Mouse (Mus musculus) retina, adult 2 months (tissue): ENCODE measurements at regions not wholly inside any gene's neighbourhood (a gene's known extent, or its start where the extent isn't known, plus 50 kb on each side); places are given as distances from the start of the nearest gene placed in this dataset.

ENCODE experiments used
- DNase-seq: peaks from one replicate; pipeline ENCODE4 v3.0.0-alpha.2; 2012; ENCODE audit warnings: low read depth, low spot score

DNA sequence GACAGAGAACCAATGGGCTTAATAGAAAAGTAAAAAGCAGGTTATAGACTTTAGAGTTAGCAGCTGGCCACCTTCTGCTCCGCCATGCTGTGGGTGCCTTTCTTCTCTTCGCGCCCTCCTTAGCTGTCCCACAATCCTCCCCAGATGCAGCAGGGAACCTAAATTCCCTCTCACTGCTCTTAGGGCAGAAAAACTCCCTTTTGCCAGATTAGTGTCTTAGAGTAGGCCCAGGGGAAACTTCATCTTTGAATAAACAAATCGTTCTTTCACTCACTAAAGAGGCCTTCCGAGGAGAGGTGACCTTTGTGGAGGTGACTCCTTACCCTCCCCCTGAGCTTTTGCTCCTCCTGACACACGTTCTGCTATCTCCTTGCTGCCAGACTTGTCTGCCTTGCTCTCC, 157.0 kb upstream of the Six2 start:
- no peak for DNase-seq

DNA sequence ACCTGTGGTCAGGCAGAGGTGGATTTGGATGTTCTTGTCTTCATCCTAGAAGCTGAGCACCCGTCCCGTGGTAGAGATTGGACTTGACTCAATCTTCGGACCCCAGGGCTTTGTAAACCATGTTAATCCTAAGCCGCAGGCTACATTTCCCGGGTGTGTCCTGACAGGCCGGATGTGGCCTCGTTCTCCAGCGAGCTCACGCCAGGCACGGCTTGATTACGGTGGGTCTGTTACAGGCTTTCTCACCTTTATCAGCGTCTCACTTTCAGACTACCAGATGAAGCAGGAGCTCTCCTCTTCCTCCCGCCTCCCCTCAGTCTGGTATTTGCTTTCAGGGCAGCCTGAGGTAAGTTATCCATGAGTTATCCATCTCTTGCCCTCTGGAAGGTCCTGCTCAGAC, 156.4 kb upstream of the Six2 start:
- DNase-seq: no peak

DNA sequence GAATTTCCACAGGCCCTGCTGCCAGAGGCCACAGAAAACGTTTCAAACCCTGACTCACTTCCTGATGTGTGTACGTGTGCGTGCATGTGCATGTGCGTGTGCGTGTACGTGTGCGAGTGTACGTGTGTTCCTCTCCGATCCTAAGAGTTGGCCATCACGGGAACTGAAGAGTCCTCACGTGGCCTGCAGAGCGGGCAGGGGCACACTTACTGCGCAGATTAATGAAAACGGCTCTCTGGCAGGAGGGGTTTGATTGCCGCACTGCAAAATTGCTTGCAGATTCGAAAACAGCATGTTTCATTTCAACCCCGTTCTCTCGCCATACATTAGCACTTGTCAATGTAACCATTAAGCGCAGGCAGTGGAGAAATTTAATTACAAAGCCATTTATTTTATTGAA, 135.0 kb upstream of the Six2 start:
- no peak for DNase-seq

DNA sequence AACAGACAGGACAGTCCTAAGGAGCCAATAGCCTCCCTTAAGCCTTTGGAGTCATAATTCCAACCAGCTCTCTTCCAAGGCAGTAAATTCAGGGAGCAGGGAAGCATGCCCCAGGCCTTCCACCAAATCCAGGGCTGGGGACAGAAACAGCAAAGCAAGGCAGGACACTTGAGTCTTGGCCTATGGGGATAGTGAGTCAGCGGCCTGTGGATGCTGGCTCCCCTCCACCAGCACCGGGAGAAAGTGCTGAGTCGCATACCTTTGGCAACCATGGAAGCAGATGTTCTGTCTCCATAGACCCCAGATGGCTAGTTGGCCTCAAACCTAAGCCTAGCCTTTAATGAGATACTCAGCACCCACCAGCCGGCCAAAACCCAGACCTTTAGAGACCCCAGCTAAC, 133.8 kb upstream of the Six2 start:
- no peak for DNase-seq

DNA sequence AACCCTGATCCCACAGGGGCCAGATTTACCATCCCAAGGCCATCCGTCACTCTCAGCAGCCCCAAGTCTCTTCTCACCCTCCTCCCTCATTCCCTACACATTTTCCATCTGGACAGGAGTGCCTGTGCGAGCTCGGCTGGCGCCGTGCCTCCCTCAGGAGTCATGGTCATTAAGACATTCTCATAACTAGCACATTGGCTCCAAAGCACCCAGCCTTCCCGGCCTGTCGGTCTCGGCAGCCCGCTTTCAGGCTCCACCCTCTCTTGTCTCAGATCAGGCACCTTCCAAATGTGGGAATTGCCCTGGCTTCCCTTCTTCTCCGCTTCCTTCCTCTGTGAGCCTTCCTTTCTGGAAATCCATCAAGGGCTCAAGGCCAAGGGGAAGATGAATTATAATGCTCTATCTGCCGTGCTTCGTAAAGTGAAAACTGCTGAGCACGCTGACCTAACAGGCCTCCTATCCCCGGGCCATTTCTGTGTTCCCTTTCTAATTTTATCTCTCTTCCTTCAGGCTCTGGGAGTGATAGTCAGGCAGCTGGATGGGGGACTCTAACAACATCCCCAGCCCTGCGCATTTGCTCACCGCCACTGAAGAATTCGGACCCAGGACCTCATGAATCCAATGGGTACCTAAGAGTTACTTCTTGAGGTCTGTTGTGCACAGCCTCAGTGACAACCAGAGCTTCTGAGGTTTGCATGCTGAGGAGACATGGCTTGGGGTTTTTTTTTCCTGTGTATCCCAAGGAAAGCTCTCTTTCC, 130.2 kb upstream of the Six2 start:
- DNase-seq: no peak

DNA sequence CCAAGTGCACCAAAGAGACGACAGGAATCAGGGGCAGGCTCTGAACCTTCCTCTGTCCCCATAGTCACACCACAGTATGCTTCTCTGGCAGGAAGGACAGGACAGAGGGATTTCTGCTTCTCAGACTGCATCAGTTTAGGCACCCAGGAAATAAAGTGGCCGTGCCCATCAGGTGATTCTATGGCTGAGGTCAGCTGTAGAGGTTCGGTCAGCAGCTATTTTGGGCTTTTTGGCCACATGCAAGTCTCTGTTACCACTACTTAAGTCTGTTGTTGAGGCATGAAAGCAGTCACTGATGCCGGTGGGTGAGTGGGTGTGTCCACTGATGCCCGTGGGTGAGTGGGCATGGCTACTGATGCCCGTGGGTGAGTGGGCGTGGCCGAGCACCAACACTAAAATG, 128.4 kb upstream of the Six2 start:
- DNase-seq: no peak

DNA sequence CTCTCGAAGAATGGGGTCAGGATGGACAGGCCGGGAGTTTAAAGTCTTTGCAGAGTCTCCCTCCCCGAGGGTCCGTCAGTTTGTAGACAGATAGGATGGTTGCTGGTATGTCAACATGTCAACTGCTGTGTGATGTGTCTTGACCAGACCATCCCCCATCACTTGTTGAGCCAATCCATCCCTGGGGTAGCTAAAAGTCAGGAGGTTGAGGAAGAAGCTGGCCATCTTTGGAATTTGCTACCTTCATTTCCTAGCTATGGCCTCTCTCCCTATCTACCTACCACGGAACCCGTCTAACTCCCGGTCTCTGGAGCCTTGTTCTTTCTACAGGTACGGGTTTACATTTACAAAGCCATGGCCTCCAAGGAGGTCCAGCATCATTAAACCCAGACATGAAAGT, 128.0 kb upstream of the Six2 start:
- no peak for DNase-seq

DNA sequence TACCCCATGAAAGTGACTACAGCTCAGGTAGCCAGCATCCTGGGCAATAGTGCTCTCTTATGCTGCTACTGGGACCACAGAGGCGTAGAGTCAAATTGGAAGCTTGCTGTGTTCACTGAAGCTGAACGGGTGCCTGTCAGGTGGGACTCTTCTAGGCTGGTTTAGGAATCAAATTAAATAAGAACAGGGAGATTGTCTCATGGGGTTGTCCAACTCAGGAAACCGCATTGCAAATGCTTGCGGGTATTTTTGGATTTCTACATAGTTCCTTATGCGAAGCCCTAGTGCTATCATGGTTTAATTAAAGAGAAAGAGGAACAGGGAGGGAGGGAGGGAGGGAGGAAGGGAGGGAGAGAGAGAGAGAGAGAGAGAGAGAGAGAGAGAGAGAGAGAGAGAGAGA, 120.5 kb upstream of the Six2 start:
- DNase-seq: no peak

DNA sequence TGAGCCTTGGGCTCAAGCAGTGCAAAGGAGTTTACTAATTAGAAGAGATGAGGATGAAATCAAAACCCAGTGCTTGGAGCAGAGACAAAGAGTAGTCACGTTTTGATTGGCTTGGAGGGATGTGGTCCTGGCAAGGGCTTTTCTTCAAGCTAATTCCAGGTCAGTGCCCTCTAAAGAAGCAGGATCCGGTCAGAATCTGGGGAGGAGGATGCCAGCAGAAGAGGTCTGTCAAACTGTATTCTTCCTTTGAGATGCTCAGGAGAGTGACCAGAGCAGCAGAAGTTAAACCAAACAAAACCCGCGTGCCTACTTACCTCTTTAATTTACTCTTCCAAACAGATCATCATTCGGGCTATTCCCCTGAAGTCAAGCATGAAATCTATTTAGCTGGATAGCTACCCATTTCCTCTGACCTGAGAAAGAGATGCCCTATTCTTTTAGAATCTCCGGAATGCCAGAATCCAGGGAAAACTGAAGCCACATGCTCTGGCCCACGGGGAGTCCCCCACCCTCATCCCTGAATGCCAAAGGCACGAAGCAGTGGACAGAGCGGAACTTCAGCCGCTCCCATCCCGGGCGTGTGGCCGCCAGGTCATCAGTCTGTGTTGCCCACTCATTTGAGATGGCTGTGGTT, 117.8 kb upstream of the Six2 start:
- no peak for DNase-seq

DNA sequence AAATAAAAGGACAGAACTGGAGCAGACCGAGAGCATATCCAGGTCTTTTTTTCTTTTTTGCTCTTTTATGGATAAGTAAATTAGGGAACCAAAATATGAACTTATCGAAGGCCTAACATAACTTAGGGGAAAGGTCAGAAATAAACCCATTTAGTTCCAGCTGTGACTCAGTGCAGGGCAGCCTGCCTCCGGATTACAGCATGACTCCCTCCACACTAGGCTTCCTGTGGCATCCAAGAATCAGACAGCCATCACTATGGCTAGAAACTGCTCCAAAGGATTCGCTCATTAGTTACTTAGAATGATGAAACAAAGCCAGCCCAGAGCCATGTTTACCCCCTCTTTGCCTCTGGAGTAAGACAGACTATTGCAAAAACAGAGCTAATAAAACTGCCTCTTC, 116.6 kb upstream of the Six2 start:
- DNase-seq: no peak

DNA sequence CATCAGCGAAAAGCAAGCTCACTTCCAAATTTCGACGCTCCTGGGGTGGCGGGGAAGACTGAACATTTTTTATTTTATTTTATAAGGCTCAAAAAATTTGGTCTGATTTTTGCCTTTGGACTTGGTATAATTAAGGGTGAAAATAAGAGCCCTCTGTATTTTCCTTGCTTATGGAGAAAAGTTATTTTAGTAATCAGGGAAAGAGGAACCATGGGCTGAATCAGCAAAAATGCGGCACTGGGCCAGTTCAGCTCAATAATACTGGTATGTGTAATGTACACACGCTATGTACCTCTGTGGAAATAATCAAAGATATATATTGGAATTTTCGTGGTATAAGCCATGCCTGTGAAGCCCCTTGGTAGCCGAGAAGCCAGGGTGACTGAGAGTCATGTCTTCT, 113.7 kb upstream of the Six2 start:
- no peak for DNase-seq

DNA sequence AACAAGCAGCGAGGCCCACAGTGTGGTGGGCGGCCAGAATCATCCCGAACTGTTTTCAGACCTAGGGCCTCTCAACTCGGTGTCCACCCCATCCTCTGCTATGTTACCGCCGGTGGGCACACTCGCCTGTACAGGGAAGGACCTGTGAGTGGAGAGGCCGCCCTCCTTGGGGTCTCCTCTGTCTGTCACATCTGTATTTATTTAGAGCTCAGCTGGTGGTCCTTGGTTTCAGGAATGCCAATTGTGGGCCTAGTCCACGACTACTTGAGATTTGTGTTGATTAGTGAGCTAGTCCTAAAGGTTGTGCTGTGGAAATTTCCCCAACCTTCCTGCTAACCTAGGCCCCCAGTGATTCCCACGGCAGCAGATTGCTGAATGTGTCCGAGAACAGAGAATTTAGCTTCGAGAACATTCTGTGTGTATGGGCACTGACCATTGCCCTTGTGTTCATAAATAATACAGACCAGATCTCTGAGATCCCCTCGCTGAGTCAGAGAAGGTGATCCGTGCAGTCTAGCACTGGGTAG, 113.1 kb upstream of the Six2 start:
- no peak for DNase-seq

DNA sequence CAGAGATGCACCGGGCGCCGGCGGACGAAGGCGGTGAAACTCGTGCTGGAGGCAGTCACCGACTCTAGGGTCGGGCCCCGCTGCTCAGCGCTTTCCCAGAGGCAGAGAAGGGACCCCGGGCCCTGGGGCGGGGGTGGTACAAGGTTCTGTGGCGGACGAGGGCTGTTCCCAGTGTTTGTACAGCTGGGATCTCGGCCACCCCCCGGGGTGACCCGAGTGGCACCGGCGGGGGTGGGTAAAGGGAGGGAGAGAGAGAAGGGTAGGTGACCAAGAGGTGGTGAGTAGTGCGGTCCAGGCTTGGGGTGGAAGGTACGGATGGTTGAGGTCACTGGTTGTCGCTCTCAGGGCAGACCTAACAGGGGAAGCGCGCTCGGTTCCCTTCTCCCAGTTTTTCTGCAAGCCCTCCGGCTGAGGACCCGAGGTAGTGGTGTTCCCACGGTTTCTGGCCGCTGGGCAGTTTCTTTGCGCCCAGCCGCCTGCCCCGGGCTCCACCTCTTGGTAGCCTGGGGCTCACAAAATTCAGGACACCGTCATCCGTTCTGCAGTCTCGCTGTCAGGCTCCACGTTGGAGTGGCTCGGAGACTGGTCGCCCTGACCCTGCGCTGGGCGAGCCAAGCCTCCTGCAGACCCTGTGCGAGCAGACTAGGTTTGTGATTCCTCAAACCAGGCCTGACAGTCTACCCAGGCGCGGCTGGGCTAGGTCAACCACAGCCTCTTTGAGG, 112.4 kb upstream of the Six2 start:
- no peak for DNase-seq

DNA sequence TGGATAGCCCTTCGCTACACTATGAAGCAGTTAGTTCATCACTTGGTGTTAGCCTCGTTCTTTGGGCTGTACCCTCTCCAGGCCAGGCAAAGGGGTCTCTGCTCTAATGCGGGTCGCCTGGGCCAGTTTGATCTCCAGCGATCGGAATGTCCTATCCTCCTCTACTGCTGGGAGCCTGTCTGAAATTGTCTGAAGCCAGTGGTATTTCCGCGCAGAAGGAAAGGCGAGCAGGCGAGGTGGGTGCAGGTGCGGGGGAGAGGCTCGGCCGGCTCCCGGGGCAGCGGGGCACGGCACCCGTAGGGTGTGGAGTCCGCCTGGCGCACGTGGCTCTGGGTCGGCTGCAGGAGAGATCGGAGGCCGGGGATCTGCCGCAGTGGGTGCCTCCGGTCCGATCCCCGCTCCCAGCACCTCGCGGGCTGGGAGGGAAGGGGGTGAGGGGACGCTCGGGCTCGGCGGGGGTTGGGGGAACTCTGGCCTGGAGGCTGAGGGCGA, 111.8 kb upstream of the Six2 start:
- DNase-seq: no peak

DNA sequence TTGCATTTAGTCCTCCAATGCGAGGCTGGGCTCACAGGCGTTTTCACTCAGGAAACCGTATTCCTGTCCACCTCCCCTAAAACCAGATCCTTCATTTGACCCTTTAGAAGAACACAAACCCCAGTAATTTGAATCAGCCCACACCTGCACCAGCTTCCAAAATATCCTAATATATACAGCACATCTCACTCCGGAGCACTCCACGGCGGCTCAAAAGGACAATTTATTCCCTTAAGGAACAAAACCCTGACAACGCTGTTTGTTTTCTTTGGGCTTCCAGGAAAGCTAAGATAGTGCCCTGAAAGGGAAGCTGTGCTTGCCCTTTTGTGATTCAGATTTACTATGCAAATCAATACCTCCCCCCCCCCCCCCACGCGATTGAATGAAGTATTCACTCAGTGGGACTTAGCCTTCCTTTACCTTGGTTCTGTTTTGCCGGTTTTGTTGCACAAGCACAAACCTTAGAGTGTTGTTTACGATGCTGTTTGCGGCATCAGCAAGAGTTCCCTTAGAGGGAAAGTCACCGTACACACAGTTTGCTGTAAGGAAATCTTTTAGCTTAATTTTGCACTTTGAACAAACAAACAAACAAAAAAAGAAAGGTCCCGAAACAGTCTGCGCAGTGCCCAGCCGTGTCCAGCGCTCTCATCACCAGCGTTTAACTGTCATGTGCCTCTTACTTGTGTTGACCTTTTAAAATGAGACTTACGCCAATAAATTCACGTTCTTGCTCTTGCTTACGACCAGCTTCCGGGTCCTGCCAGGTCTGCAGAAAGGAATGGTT, 111.2 kb upstream of the Six2 start:
- DNase-seq: no peak

DNA sequence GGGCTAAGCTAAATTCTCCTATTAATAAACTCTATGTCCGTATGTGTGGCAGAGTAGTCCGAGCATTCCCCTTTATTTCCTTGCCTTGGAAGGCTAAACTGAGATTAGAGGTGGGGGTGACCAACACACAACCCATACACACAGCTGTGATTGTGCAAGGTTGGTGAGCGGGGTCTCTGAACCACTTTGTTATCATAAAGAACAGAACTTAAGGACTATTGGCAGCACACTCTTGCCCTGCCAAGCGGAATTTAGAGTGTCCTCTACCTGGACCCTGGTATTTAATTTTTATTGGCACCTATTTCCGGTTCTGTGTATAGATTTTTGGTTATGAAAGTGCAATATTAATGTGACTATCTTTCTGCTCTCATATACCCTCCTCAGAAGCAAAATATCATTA, 109.7 kb upstream of the Six2 start:
- no peak for DNase-seq

DNA sequence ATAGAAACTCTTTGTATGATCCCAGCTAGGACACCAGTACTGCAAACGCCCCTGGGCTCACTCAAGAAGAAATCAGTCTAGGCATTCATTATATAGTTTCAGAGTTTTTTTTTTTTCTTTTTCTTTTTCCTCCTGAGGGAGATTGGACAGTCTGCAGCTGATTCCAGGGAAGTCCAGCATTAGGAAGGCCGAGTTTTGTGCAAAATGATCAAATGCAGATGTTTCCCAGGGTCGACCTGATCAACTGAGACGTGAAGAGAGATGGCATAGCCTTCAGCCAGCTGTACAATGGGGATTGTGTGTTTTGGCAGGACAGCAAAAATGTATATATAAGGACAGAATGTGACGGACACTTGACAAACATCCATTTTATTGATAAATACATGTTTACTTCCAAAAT, 107.7 kb upstream of the Six2 start:
- no peak for DNase-seq

DNA sequence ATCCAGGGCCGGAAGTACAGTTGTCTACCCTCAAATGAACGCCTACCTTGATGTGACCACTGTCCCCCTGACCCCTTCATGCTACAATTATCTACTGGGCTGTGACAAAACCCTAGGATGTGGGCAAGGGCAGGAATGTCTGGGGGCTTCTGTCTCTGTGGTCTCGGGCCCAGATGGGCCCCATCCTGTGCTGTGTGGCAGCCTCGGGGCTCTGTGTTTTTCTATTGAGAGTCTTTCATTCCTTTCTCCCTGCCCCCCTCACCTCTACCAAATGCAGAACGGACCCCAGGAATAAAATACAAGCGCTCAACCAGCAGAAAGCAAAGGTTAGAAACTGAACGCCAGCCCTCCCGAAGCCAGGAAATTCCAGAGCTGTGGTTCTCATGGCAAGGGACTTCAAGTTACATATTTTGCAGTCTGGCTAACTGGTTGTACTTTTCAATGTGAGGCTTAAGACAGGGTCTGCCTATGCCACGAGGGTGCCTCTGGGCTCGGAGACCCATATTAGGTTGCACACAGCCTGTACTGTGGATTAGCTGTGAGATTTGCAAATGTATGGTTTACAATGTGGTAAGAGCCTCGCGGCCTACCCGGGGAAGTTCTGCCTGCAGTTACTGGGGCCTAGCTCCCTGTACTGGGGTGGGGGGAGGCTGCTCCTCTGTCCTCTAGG, 97.7 kb upstream of the Six2 start:
- DNase-seq: no peak

DNA sequence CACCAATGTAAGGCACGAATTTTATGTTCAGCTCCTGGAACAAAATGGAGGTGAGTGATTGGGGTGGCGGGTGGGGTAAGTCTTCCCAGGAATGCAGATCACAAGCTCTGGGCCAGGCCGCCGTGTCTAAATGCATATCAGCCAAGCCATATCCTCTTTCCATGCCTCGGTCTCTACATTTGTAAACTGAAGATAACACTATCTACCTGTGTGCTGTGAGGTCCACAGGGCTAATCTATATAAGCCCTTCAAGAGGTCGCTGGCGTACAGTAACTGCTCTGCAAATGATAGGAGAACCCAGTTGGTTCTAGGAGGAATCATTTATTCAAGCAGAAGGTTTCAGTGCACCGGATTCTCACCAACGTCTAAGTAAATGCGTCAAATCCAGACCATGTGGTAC, 92.4 kb upstream of the Six2 start:
- DNase-seq: no peak

DNA sequence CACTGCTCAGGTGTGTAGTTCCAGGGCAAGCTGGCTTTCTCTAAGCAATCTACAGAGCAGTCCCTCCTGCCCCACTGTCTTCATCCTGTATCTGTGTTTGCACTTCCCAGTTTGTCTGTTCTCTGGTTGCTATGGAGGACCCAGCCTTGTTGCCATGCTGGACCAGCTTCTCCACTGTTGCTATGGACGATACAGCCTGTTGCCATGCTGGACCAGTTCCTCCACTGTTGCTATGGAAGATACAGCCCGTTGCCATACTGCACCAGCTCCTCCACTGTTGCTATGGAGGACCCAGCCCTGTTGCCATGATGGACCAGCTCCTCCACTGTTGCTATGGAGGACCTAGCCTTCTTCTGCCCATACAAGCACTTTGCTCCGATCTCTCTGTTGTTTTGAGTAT, 88.8 kb upstream of the Six2 start:
- no peak for DNase-seq

DNA sequence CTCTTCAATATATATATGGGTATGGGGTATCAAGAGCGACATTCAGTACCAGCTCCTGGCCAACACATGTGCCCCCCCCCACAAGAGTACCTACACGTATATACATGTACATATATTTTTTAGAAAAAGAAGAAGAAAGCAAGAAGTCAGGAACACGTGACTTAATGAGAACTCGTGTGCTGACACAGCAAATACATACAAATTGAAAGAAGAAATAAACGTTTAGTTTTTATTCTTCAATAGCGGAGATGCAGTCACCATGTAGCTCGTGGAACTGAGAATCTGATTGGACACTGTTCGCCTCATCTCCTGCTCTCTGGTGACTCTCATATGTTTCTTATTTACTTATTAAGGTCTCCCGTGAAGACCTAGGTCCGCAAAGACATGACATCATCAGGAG, 80.3 kb upstream of the Six2 start:
- DNase-seq: no peak
